Mouse (Mus musculus): ENCODE results near the gene Cd33. TPM values are rescaled to one million over a fixed set of nuclear protein-coding genes. Genes with fewer than 3 reads are reported as not detected.

Gene Cd33
- polyA plus RNA-seq, 1 experiment from 2014 or later, result 3.0 TPM

DNA sequence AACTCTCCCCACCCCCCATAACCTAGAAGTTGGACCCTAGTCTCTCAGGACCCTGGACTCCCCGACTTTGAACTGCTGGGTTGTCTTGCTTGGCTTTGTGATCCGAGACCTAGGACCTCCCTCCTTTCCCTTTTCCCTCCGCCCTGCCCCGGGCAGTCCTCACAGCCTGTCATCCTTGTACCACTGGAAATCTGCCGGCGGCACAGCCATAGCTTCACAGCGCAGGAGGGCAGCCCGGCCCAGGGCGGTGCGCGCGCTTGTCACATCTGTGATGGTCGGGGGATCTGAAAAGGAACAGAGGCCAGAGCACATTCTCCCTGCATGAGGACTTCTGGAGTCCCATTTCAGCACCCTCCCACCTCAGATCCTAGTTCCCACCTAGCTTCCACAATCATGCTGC, 67.9 kb downstream of the Cd33 start:
- H3K27ac ChIP-seq (replicated peaks), result no peak overlapping the region
- no peak overlapping the region for H3K9ac ChIP-seq
- 4% methylated on average over 13 of the region's 13 CpGs for WGBS (ENCODE audit: insufficient replicate concordance)
- no peaks in the 10 kb centered on the region for H3K4me1 ChIP-seq (replicated peaks)
- H3K4me2 ChIP-seq, result no peak overlapping the region
- no peaks in the 10 kb centered on the region for H3K36me3 ChIP-seq (replicated peaks)
- no peaks in the 10 kb centered on the region for H3K9me3 ChIP-seq (replicated peaks)
- H3K27me3 ChIP-seq, result peaks cover 46% of the 10 kb centered on the region
- no peak for ATAC-seq (ENCODE audit: insufficient read depth)
- H3K4me3 ChIP-seq (replicated peaks), result no peak overlapping the region

DNA sequence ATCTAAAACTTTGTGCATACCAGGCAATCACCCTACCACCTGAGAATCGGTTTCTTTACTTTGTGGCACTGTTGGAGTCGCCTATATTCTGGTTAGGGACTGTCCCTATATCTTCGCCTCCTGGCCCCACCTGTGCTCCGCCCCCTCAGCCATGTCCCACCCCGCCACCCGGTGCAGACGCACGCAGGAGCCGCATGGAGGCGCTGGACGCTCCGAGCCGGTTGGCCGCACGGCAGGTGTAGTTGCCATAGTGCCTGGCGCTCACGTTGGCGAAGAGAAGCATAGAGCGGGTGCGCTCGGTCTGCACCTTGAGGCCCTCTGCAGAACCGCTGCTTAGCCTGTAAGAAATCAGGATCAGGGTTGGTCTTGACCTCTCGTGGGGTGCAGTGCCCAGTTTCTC, 68.5 kb downstream of the Cd33 start:
- Histone ChIP-seq H3K4me2 (no peak overlapping the region), H3K4me1 (replicated peaks) (no peaks in the 10 kb centered on the region), H3K4me3 (replicated peaks) (no peak overlapping the region), H3K9me3 (replicated peaks) (no peaks in the 10 kb centered on the region), H3K36me3 (replicated peaks) (no peaks in the 10 kb centered on the region), H3K27ac (replicated peaks) (no peak overlapping the region), H3K9ac (no peak overlapping the region), H3K27me3 (peaks cover 46% of the 10 kb centered on the region)
- WGBS (ENCODE audit: insufficient replicate concordance), result 6% methylated on average over 23 of the region's 23 CpGs
- ATAC-seq (ENCODE audit: insufficient read depth), result no peak

Other genes starting within 250 kb of the Cd33 start
- 4.2 and 4.4 TPM in 2 replicates for gene Zfp715, start 231.1 kb downstream of the Cd33 start, polyA plus RNA-seq (2015; fragmentation: Nextera tagmentation; extraction: Ambion mirVana)
- 1.8 TPM in 2 replicates for gene Siglecf, start 193.1 kb downstream of the Cd33 start, polyA plus RNA-seq (2015; fragmentation: Nextera tagmentation; extraction: Ambion mirVana)
- 0.76 and 1.2 TPM in 2 replicates for gene Siglecg, start 136.2 kb downstream of the Cd33 start, polyA plus RNA-seq (2015; fragmentation: Nextera tagmentation; extraction: Ambion mirVana)
- not detected in 2 replicates for gene Lim2, start 116.8 kb downstream of the Cd33 start, polyA plus RNA-seq (2015; fragmentation: Nextera tagmentation; extraction: Ambion mirVana)
- gene Nkg7, start 107.4 kb downstream of the Cd33 start, polyA plus RNA-seq (2015; fragmentation: Nextera tagmentation; extraction: Ambion mirVana), result 17.0 and 17.5 TPM in 2 replicates
- not detected in 2 replicates for gene Cldnd2, start 103.6 kb downstream of the Cd33 start, polyA plus RNA-seq (2015; fragmentation: Nextera tagmentation; extraction: Ambion mirVana)
- gene Etfb, start 100.3 kb downstream of the Cd33 start, polyA plus RNA-seq (2015; fragmentation: Nextera tagmentation; extraction: Ambion mirVana), result 283 and 325 TPM in 2 replicates
- not detected in 2 replicates for gene Gm45233, start 100.3 kb downstream of the Cd33 start, polyA plus RNA-seq (2015; fragmentation: Nextera tagmentation; extraction: Ambion mirVana)
- 1.0 and 1.5 TPM in 2 replicates for gene Vsig10l, start 81.3 kb downstream of the Cd33 start, polyA plus RNA-seq (2015; fragmentation: Nextera tagmentation; extraction: Ambion mirVana)
- not detected in 2 replicates for gene Iglon5, start 54.4 kb downstream of the Cd33 start, polyA plus RNA-seq (2015; fragmentation: Nextera tagmentation; extraction: Ambion mirVana)
- gene 4931406B18Rik, start 38.5 kb downstream of the Cd33 start, polyA plus RNA-seq (2015; fragmentation: Nextera tagmentation; extraction: Ambion mirVana), result not detected in 2 replicates
- gene Zfp658, start 17.8 kb upstream of the Cd33 start, polyA plus RNA-seq (2015; fragmentation: Nextera tagmentation; extraction: Ambion mirVana), result 0.18 and 0.22 TPM in 2 replicates
- 2.0 and 2.2 TPM in 2 replicates for gene Zfp719, start 35.2 kb upstream of the Cd33 start, polyA plus RNA-seq (2015; fragmentation: Nextera tagmentation; extraction: Ambion mirVana)
- gene Zfp819, start 62.7 kb upstream of the Cd33 start, polyA plus RNA-seq (2015; fragmentation: Nextera tagmentation; extraction: Ambion mirVana), result not detected in 2 replicates
- 0.05 TPM in 1 of 2 replicates, not detected in the other for gene Ceacam18, start 90.3 kb upstream of the Cd33 start, polyA plus RNA-seq (2015; fragmentation: Nextera tagmentation; extraction: Ambion mirVana)
- gene Siglece, start 115.7 kb upstream of the Cd33 start, polyA plus RNA-seq (2015; fragmentation: Nextera tagmentation; extraction: Ambion mirVana), result 4.2 and 5.1 TPM in 2 replicates
- 4.1 and 5.3 TPM in 2 replicates for gene Ctu1, start 127.6 kb upstream of the Cd33 start, polyA plus RNA-seq (2015; fragmentation: Nextera tagmentation; extraction: Ambion mirVana)
- not detected in 2 replicates for gene Klk14, start 146.0 kb upstream of the Cd33 start, polyA plus RNA-seq (2015; fragmentation: Nextera tagmentation; extraction: Ambion mirVana)
- gene Klk13, start 168.1 kb upstream of the Cd33 start, polyA plus RNA-seq (2015; fragmentation: Nextera tagmentation; extraction: Ambion mirVana), result not detected in 2 replicates
- not detected in 2 replicates for gene Klk12, start 224.5 kb upstream of the Cd33 start, polyA plus RNA-seq (2015; fragmentation: Nextera tagmentation; extraction: Ambion mirVana)
- not detected in 2 replicates for gene Klk11, start 230.2 kb upstream of the Cd33 start, polyA plus RNA-seq (2015; fragmentation: Nextera tagmentation; extraction: Ambion mirVana)
- gene Klk10, start 236.6 kb upstream of the Cd33 start, polyA plus RNA-seq (2015; fragmentation: Nextera tagmentation; extraction: Ambion mirVana), result 0.06 and 0.10 TPM in 2 replicates
- gene Klk9, start 247.5 kb upstream of the Cd33 start, polyA plus RNA-seq (2015; fragmentation: Nextera tagmentation; extraction: Ambion mirVana), result not detected in 2 replicates